Mouse (Mus musculus) kidney, postnatal 4 days (tissue): ENCODE results near the gene Ifitm3.
"Not testable (repeated sequence)": the region's sequence is repeated elsewhere in the genome, so short reads cannot be mapped to it uniquely, and the experiment has no call there.

Experiments
- DNase-seq, 2 experiments: peaks; one replicate each; pipeline ENCODE4 v3.0.0; 2021; ENCODE audit warnings: mixed read lengths in 2 of 2

Ifitm3 gene

GRCm38 (mm10) chr7:141010593-141010992 is at the start of gene Ifitm3:
Ifitm3 (minus strand) TSS chr7:141010770.
- peak; percentile 65 to 75 for DNase-seq

GRCm38 (mm10) chr7:141059929-141060328 is 49.4 kb upstream of the Ifitm3 start:
- DNase-seq: no peak

- no peak for DNase-seq
These were observed 48.2 kb upstream of the Ifitm3 start for GRCm38 (mm10) chr7:141058601-141059341.

GRCm38 (mm10) chr7:141057541-141057940 is 47.0 kb upstream of the Ifitm3 start:
- no peak for DNase-seq

GRCm38 (mm10) chr7:141056976-141057375 is 46.4 kb upstream of the Ifitm3 start:
- DNase-seq: no peak

GRCm38 (mm10) chr7:141055785-141056184 is 45.2 kb upstream of the Ifitm3 start:
- DNase-seq: no peak

- DNase-seq: no peak
These were observed 41.9 kb upstream of the Ifitm3 start for GRCm38 (mm10) chr7:141052421-141052820.

- DNase-seq: no peak
These were observed 41.4 kb upstream of the Ifitm3 start for GRCm38 (mm10) chr7:141052016-141052415.

GRCm38 (mm10) chr7:141051060-141051685 is 40.6 kb upstream of the Ifitm3 start:
- no peak for DNase-seq

- DNase-seq: no peak
These were observed 38.8 kb upstream of the Ifitm3 start for GRCm38 (mm10) chr7:141049326-141049725.

- DNase-seq: peak; percentile 96
These were observed 38.0 kb upstream of the Ifitm3 start for GRCm38 (mm10) chr7:141048226-141049218.

GRCm38 (mm10) chr7:141047581-141048225 is 37.1 kb upstream of the Ifitm3 start:
- peak; percentile 78 to 88 for DNase-seq

GRCm38 (mm10) chr7:141046931-141047580 is 36.5 kb upstream of the Ifitm3 start:
- DNase-seq: peak; percentile 57 to 70

GRCm38 (mm10) chr7:141042539-141042938 is 32.0 kb upstream of the Ifitm3 start:
- DNase-seq: no peak

GRCm38 (mm10) chr7:141041661-141042060 is 31.1 kb upstream of the Ifitm3 start:
- DNase-seq: peak; percentile 82 to 89

- DNase-seq: peak; percentile 36 to 51
These were observed 30.5 kb upstream of the Ifitm3 start for GRCm38 (mm10) chr7:141040867-141041606.

- DNase-seq: no peak
These were observed 29.0 kb upstream of the Ifitm3 start for GRCm38 (mm10) chr7:141039386-141040107.

- DNase-seq: no peak
These were observed 27.8 kb upstream of the Ifitm3 start for GRCm38 (mm10) chr7:141038090-141039032.

- DNase-seq: not testable (repeated sequence)
These were observed 26.1 kb upstream of the Ifitm3 start for GRCm38 (mm10) chr7:141036624-141037023.
